Mouse (Mus musculus): ENCODE results near the gene Mrgprd. TPM values are rescaled to one million over a fixed set of nuclear protein-coding genes. Genes with fewer than 3 reads are reported as not detected.

The Mrgprd gene
- polyA plus RNA-seq, 1 experiment = not detected

GRCm38 (mm10) chr7:145301008-145301340 lies 13.7 kb upstream of the Mrgprd start:
- Histone ChIP-seq H3K9me3 (ENCODE audit: control insufficient read depth, low read length) (no peaks in the 10 kb centered on the region), H3K36me3 (ENCODE audit: control insufficient read depth) (no peaks in the 10 kb centered on the region), H3K27me3 (ENCODE audit: control insufficient read depth) (no peaks in the 10 kb centered on the region), H3K4me3 (replicated peaks) (no peak overlapping the region), H3K4me1 (ENCODE audit: control insufficient read depth) (peaks cover 5% of the 10 kb centered on the region)
- no peak for TF ChIP-seq TAL1 (IDR thresholded peaks at IDR 0.05; ENCODE audit: low read length)
- no peak for TF ChIP-seq GATA1 (IDR thresholded peaks at IDR 0.05; ENCODE audit: low read length)

DNA sequence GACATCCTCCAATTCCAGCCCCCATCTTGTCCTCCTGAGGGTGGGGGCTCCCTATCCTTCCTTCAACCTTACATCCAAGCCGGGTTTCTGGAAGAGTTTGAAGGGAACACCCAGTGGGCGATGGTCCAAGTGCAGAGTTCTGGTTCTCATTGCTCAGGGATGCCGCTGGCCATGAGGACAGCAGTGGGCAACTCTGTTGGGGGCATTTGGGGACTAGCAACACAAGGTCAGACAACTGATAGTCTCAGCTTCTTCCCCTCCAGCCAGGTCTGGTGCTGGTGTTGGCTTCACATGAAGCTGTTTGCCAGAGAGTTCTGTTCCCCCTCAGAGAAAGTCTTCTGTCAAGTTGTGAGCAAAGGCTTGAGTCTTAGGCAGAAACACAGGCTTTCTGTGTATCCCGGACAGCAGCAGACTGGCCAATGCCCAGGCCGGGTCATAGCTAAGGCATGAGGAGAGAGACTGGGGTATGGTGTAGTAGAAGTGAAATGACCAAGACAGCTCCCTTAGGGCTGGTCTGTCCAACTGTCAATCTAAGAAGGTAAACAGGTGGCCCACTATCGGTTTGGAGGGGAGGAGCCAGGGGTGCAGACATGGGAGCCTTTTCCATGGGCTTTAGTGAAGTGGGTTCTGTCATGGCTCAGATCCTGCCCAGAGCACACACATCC lies 13.2 kb upstream of the Mrgprd start:
- H3K4me3 ChIP-seq (replicated peaks) = no peak overlapping the region
- no peaks in the 10 kb centered on the region for H3K9me3 ChIP-seq (ENCODE audit: control insufficient read depth, low read length)
- H3K36me3 ChIP-seq (ENCODE audit: control insufficient read depth) = no peaks in the 10 kb centered on the region
- TF ChIP-seq TAL1 (IDR thresholded peaks at IDR 0.05; ENCODE audit: low read length) (no peak), GATA1 (IDR thresholded peaks at IDR 0.05; ENCODE audit: low read length) (no peak)
- peaks cover 5% of the 10 kb centered on the region for H3K4me1 ChIP-seq (ENCODE audit: control insufficient read depth)
- H3K27me3 ChIP-seq (ENCODE audit: control insufficient read depth) = no peaks in the 10 kb centered on the region

GRCm38 (mm10) chr7:145302488-145303285 lies 11.9 kb upstream of the Mrgprd start:
- H3K9me3 ChIP-seq (ENCODE audit: control insufficient read depth, low read length) = no peaks in the 10 kb centered on the region
- H3K4me1 ChIP-seq (ENCODE audit: control insufficient read depth) = peaks cover 5% of the 10 kb centered on the region
- H3K36me3 ChIP-seq (ENCODE audit: control insufficient read depth) = no peaks in the 10 kb centered on the region
- no peak overlapping the region for H3K4me3 ChIP-seq (replicated peaks)
- H3K27me3 ChIP-seq (ENCODE audit: control insufficient read depth) = no peaks in the 10 kb centered on the region
- TF ChIP-seq GATA1 (IDR thresholded peaks at IDR 0.05; ENCODE audit: low read length) (no peak), TAL1 (IDR thresholded peaks at IDR 0.05; ENCODE audit: low read length) (no peak)

DNA sequence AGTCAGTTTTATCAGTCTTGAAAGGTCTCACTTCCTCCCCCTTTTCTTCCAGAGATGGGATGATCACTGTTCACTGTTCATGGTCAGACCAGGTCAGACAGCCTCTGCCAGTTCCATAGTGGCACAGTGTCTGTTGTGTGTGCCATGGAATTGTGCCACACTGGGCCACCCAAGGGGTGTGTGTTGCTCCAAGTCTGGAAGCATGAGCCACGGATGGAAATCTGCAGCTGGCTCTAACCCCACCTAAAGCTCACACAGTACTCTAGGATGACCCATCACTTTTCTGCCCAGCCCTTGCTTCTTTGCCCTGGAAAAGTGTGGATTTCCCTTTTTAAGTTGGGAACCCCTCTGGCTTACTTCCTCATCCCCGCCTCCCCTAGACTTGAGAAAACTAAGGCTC lies 10.5 kb upstream of the Mrgprd start:
- Histone ChIP-seq H3K27me3 (ENCODE audit: control insufficient read depth) (no peaks in the 10 kb centered on the region), H3K4me3 (replicated peaks) (no peak overlapping the region), H3K36me3 (ENCODE audit: control insufficient read depth) (no peaks in the 10 kb centered on the region), H3K9me3 (ENCODE audit: control insufficient read depth, low read length) (no peaks in the 10 kb centered on the region; the same call in 1 of the 2 replicates), H3K4me1 (ENCODE audit: control insufficient read depth) (peaks cover 5% of the 10 kb centered on the region)
- no peak for TF ChIP-seq GATA1 (IDR thresholded peaks at IDR 0.05; ENCODE audit: low read length)

DNA sequence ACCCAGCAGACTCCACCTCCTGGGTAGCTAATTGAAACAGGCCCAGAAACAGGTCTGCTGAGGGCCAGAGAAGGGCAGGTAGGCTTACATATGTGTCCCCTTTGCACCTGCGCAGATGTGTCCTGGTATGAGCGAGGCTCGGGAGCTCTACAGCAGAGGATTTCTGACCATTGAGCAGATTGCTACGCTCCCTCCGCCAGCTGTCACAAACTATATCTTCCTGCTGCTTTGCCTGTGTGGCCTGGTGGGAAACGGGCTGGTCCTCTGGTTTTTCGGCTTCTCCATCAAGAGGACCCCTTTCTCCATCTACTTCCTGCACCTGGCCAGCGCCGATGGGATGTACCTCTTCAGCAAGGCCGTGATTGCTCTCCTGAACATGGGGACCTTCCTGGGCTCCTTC lies 7.0 kb upstream of the Mrgprd start:
- Histone ChIP-seq H3K36me3 (ENCODE audit: control insufficient read depth) (no peaks in the 10 kb centered on the region), H3K4me3 (replicated peaks) (no peak overlapping the region), H3K27me3 (ENCODE audit: control insufficient read depth) (no peaks in the 10 kb centered on the region), H3K4me1 (ENCODE audit: control insufficient read depth) (peaks cover under 1% of the 10 kb centered on the region; the same call in 1 of the 2 replicates), H3K9me3 (ENCODE audit: control insufficient read depth, low read length) (no peaks in the 10 kb centered on the region; the same call in 1 of the 2 replicates)
- TF ChIP-seq GATA1 (IDR thresholded peaks at IDR 0.05; ENCODE audit: low read length) (no peak), TAL1 (IDR thresholded peaks at IDR 0.05; ENCODE audit: low read length) (no peak)

- no peaks in the 10 kb centered on the region for H3K4me1 ChIP-seq (ENCODE audit: control insufficient read depth)
- no peaks in the 10 kb centered on the region; the same call in 1 of the 2 replicates for H3K9me3 ChIP-seq (ENCODE audit: control insufficient read depth, low read length)
- H3K27me3 ChIP-seq (ENCODE audit: control insufficient read depth) = no peaks in the 10 kb centered on the region
- TF ChIP-seq GATA1 (IDR thresholded peaks at IDR 0.05; ENCODE audit: low read length) = no peak
- no peak for TF ChIP-seq TAL1 (IDR thresholded peaks at IDR 0.05; ENCODE audit: low read length)
- H3K4me3 ChIP-seq (replicated peaks) = no peak overlapping the region
- H3K36me3 ChIP-seq (ENCODE audit: control insufficient read depth) = no peaks in the 10 kb centered on the region
Measured at GRCm38 (mm10) chr7:145308061-145308675, 6.5 kb upstream of the Mrgprd start.

GRCm38 (mm10) chr7:145308866-145309265 lies 5.8 kb upstream of the Mrgprd start:
- TF ChIP-seq TAL1 (IDR thresholded peaks at IDR 0.05; ENCODE audit: low read length) (no peak), GATA1 (IDR thresholded peaks at IDR 0.05; ENCODE audit: low read length) (no peak)
- H3K9me3 ChIP-seq (ENCODE audit: control insufficient read depth, low read length) = no peaks in the 10 kb centered on the region; the same call in 1 of the 2 replicates
- no peak overlapping the region for H3K4me3 ChIP-seq (replicated peaks)
- no peaks in the 10 kb centered on the region for H3K36me3 ChIP-seq (ENCODE audit: control insufficient read depth)
- no peaks in the 10 kb centered on the region for H3K4me1 ChIP-seq (ENCODE audit: control insufficient read depth)
- no peaks in the 10 kb centered on the region for H3K27me3 ChIP-seq (ENCODE audit: control insufficient read depth)

- Histone ChIP-seq H3K4me3 (replicated peaks) (no peak overlapping the region), H3K36me3 (ENCODE audit: control insufficient read depth) (no peaks in the 10 kb centered on the region), H3K27me3 (ENCODE audit: control insufficient read depth) (no peaks in the 10 kb centered on the region), H3K9me3 (ENCODE audit: control insufficient read depth, low read length) (no peaks in the 10 kb centered on the region; the same call in 1 of the 2 replicates), H3K4me1 (ENCODE audit: control insufficient read depth) (no peaks in the 10 kb centered on the region)
- TF ChIP-seq GATA1 (IDR thresholded peaks at IDR 0.05; ENCODE audit: low read length) (no peak), TAL1 (IDR thresholded peaks at IDR 0.05; ENCODE audit: low read length) (no peak)
Measured at GRCm38 (mm10) chr7:145309877-145310276, 4.8 kb upstream of the Mrgprd start.

- TF ChIP-seq TAL1 (IDR thresholded peaks at IDR 0.05; ENCODE audit: low read length) (no peak), GATA1 (IDR thresholded peaks at IDR 0.05; ENCODE audit: low read length) (no peak)
- H3K4me3 ChIP-seq (replicated peaks) = no peak overlapping the region
- no peaks in the 10 kb centered on the region for H3K36me3 ChIP-seq (ENCODE audit: control insufficient read depth)
- H3K27me3 ChIP-seq (ENCODE audit: control insufficient read depth) = no peaks in the 10 kb centered on the region
- H3K9me3 ChIP-seq (ENCODE audit: control insufficient read depth, low read length) = no peaks in the 10 kb centered on the region; the same call in 1 of the 2 replicates
- H3K4me1 ChIP-seq (ENCODE audit: control insufficient read depth) = no peaks in the 10 kb centered on the region
Measured at GRCm38 (mm10) chr7:145310526-145310925, 4.1 kb upstream of the Mrgprd start.

Measured in erythroblast, embryonic 14.5 days (primary cell).